Mouse (Mus musculus): ENCODE measurements at regions not wholly inside any gene's neighbourhood (a gene's known extent, or its start where the extent isn't known, plus 50 kb on each side); places are given as distances from the start of the nearest gene placed in this dataset.

DNA sequence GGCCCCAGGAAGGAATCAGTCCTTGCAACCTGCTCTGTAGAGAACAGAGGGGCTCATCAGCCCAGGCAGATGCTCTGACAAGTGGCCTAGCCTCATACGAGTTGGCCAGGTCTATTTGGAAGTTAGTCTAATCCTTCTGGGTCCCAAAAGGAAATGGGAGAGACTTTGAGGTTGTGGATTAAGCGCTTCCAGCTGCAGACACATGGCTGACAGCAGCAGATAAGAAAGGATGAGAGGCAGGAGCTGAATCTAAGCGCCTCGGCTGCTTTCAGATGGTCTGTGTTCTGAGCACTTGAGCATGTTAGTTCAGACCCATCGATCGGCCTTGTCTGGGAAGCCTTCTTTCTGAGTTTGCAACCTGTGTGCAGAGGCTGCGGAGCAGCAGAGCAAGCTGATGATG lies 438.0 kb upstream of the Gm6657 start:
- in situ Hi-C loops (cut with MboI; ENCODE audit: low sequenced_read_pairs), result no loop called here

DNA sequence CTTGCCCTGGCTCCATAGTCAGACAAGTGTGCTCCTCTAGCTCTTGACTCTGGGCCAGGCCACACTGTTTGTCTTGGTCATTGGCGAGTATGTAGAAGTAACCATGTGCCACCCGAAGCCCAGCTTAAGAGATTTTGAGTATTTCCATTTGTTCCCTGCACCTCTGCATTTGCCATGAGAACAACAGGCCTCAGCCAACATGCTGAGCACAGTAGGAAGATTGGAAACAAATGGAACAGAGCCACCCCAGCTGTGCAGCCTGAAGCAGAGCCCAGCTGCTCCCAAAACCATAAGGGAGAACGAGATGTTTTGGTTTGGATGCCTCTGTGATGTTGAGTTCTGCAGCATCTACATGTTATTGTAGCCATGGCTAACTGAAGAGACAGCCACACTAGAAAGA lies 433.1 kb upstream of the Gm6657 start:
- in situ Hi-C loops (cut with MboI; ENCODE audit: low sequenced_read_pairs), result no loop called here

DNA sequence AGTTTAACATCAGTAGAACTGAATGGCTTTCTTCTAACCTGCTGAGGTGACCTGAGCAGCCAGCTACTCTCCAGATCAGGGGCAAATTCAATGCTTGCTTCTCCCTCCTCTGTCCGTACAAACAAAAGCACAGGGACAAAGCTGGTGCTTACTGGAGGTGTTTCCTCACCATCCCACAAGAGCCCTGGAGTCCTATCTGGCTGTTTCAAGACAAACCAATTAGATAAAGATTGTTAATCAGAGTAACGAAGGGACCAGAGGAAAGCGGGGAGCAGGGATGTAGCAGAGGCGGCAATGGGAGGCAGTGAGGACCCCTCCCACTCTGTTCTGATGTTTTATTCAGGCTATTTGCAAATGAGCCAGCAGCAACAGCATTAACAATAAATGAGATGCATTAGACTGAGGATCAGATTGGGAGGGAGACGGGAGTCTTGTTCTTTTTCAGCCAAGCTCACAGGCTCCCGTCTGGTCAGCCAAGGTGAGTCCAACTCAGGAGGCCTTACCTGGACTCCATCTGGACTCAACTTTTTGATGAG lies 418.0 kb upstream of the Gm6657 start:
- in situ Hi-C loops (cut with MboI; ENCODE audit: low sequenced_read_pairs), result loop anchor here (25.0 kb wide), 2 partner anchors 539 to 789 kb away; partner anchors contain the start of gene Fut8

DNA sequence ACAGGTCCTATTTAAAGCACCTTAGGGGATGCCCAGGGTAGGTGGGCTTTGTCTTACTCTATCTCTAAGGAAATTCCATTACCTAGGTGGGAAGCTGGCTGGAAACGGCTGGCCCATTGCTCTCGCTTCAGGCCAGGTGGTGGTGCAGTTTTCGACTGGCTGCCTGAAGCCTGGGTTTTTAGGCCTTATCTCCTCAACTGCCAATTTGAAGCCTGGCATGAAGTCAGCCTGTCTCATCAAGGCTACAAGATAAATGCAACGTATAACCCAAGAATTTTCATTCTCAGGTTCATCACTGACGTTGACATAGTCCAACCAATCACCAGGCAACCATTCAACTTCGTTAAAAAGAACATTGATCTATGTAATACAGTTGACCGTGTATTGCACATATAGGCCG lies 417.3 kb upstream of the Gm6657 start:
- in situ Hi-C loops (cut with MboI; ENCODE audit: low sequenced_read_pairs), result loop anchor here (25.0 kb wide), 2 partner anchors 539 to 789 kb away; partner anchors contain the start of gene Fut8

DNA sequence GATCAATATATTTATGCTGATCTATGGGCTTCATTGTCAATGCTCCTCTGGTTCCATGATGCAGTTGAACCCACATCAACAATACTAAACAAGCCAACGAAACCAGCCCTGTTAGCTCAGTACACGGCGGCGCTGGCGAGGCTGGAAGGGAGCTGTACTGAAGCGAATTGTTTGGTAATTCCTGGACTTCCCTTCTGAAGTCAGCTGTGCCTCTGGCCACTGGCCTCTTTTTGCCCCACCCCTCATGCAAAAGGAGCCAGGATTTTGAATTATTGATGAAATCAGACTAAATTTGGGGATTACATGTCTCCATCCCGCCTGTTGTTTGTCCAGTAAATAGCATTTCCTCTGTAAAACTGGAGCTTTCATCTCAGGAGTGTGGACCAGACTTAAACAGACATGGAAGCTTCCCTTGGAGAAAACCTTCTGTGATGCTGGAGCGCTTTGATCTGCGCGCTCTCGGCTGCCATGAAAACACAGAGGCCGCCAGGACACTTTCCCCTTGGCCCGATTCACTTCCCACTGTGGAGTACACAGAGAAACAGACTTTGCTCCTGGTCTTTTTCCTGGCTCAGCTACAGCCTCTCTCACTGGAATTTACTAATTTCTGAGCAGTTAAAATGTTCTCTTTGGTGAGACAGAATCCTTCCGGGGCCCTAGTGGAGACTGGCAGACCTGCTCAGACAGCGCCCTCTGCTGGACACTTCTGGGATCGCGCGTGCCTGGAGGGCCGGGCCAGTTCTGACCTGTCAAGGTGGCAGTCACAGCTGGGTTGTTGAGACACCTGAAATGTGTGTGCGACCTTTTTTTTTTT lies 412.9 kb upstream of the Gm6657 start:
- in situ Hi-C loops (cut with MboI; ENCODE audit: low sequenced_read_pairs), result loop anchor here (25.0 kb wide), 2 partner anchors 544 to 794 kb away; partner anchors contain the start of gene Fut8

DNA sequence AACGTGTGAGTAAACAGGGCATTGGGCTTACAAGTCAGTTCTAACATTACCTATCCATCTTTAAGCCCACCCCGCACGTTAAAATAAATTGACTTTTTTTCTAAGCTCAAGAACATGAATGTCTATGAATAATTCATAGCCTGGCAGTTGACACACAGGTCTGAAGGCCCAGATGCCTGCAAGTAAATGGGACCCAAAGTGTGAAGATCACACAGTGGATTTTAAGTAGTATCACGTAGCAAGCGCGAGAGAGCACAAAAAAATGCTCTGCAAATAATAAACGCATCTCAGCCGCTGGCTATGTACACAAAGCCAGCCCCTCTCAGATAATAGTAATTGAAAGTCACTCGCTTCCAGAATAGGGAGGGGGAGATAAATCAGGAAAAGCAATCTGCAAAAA lies 410.1 kb upstream of the Gm6657 start:
- in situ Hi-C loops (cut with MboI; ENCODE audit: low sequenced_read_pairs), result loop anchor here (25.0 kb wide), 2 partner anchors 547 to 797 kb away; partner anchors contain the start of gene Fut8

DNA sequence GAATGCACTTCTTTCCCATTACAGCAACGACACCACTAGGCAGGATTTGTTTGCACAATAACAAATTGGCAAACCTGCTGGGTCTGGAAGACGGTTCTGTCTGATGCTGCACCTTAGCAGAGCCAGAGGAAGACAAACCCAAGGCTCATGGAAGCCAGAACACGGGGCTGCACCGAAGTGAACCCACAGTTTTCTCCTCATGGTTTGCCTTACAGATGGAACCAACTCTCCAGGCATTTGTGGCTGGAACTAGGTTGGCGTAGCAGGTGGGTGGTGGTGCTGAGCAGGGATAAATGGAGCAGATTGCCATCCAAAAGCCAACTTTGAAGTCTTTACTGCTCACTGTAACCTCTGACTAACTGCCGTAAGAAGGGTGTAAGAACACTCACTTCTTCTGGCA lies 408.4 kb upstream of the Gm6657 start:
- in situ Hi-C loops (cut with MboI; ENCODE audit: low sequenced_read_pairs), result loop anchor here (25.0 kb wide), 2 partner anchors 548 to 798 kb away; partner anchors contain the start of gene Fut8

DNA sequence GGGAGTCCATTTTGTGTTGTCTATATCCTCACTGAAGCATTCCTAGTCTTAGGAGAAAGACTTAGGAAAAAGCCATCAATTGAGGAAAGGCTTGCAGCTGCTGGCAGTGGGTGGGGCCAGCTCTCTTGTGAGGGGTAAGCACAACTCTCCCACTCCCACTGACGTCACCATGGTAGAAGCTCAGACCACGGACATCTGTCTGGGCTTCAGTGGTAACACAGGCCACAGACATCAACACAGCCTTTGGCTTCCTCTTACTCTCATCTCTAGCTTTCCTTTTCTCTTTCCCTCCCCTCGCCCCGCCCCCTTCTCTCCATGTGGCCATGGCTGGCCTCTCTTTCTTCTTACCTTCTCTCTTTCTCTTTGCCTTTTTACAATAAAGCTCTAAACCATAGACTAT lies 407.4 kb upstream of the Gm6657 start:
- in situ Hi-C loops (cut with MboI; ENCODE audit: low sequenced_read_pairs), result loop anchor here (25.0 kb wide), 2 partner anchors 549 to 799 kb away; partner anchors contain the start of gene Fut8

DNA sequence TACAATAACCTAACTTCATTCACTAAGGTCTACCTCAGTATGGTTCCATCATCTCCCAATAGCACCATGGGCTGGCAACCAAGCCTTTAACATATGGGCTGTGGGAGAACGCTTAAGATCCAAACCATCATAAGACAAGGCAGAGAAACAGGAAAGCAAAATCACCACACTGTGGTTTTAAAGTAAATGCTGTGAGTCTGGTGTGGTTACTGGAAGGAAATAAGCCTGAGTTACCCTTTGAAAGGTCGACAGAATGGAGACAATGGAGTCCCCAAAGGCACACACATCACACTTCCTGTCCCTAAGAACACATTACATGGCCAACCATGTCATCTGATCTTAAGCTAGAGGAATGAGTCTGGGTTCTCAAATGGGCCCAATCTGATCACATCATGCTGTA lies 405.8 kb upstream of the Gm6657 start:
- in situ Hi-C loops (cut with MboI; ENCODE audit: low sequenced_read_pairs), result loop anchor here (25.0 kb wide), 2 partner anchors 551 to 801 kb away; partner anchors contain the start of gene Fut8

DNA sequence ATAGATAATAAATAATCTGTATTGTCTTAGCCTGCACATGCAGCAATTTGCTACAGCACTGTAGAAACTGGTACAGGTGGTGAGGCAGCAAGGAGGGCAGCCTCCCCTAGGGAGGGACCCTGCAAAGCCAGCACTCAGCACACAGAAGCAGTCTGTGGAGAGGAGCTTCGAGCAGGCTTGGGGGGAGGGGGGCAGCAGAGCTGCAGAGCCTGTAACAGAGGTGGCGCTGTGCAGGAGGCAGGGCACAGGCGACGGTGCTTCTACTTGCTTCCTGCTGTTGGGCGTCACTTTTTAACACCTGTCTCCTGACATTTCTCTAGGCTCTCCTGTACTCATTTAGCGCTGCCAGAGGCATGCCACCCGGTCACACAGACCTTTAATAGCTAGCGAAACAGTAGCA lies 404.6 kb upstream of the Gm6657 start:
- in situ Hi-C loops (cut with MboI; ENCODE audit: low sequenced_read_pairs), result loop anchor here (25.0 kb wide), 2 partner anchors 552 to 802 kb away; partner anchors contain the start of gene Fut8

DNA sequence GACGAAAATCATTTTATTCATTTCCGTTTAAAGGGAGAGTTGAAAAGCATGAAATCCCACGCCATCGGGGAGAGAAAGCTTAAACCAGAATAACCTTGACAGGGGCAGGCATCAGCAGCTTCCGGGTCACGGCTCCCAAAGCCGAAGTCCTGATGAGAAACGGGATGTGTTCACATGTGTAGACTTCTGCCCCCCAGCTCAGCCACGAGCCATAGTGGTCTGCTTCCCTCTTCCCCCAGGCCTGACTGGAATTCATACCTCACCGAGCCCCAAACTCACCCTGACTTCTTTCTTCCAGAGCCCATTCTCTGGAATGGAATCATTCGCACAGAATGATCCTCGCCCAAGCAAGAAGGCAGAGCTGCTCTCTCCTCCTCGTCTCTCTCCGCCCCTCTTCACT lies 404.2 kb upstream of the Gm6657 start:
- in situ Hi-C loops (cut with MboI; ENCODE audit: low sequenced_read_pairs), result loop anchor here (25.0 kb wide), 2 partner anchors 553 to 803 kb away; partner anchors contain the start of gene Fut8

DNA sequence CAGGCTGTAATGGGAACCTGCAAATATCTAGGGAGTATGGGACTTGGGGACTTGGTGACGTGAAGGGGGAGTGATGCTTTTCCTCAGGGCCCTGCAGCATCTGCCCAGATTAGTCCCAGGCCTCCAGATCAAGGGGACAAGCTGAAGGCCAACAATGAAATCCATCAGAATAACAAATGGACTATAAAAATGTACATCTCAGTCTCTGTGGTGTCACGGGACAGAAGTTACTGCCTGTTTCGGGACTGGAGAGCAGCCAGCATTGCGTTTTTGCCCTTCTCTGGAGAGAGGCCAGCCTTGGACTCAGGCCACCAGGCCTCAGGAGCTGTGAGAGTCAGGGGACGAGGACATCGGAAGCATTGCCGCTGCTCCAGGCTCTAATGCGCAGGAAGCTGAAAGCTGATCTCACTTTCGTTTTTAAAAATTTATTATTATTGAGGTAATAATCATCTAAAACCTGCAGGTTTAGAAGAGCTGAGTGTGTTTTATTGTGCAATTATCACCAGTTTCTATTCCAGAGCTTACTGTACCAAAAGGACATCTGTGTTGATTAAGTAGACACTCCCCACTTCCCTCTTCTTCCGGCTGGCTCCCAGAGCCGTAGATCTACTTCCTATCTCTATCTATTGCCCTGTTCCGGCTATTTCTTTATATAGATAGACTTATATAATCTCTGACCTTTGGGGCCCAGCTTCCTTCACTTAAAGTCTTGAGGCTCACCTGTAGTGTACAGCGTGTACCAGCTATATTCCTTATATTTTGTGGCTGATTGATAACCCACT lies 403.0 kb upstream of the Gm6657 start:
- in situ Hi-C loops (cut with MboI; ENCODE audit: low sequenced_read_pairs), result loop anchor here (25.0 kb wide), 2 partner anchors 554 to 804 kb away; partner anchors contain the start of gene Fut8

DNA sequence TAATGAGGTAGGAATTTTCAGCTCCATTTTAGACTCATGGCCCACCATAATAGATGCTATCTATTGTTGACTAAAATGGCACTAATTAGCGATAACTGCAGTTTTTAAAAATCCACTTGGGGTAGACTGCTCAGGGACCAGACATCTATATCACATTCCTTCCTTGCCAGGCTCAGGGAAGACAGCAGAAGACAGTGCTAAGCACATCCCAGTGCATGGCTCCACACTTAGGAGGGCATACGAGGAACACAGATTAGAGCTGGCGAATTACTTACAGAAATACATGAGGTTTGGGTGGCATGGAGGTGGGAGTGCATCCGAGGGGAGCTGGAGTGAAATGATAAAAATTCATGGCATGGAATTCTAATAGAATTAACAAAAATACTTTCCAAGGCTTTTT lies 395.5 kb upstream of the Gm6657 start:
- in situ Hi-C loops (cut with MboI; ENCODE audit: low sequenced_read_pairs), result loop anchor here (25.0 kb wide), 2 partner anchors 561 to 811 kb away; partner anchors contain the start of gene Fut8

DNA sequence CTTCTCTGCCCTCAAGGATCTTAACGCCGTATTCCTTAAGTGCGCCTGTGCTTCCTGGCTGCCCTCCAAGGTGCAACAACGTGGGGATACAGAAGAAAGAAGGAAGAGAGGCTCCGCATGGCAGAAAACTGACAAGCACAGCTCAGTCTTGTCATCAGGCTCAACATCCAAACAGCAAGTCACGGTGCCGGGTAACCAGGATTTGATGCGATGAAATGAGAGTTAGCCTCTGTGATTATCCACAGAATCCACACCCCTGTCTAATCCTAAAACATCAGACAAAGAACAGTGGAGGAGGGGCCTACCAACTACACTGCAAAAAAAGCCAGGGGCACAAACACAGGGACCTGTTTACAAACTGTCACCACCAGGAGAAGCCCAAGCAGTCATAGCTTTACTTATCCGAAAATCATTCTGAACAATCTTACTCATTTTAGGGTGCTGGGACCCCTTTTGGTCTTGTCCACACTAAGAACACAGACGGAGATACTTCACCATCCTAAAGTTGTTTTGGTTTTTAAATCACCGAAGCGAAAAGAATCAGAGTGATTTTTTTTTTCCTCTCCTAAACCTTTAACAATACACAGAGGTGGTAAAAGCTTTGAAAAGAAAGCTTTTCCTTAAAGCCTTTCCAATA lies 394.8 kb upstream of the Gm6657 start:
- in situ Hi-C loops (cut with MboI; ENCODE audit: low sequenced_read_pairs), result loop anchor here (25.0 kb wide), 2 partner anchors 562 to 812 kb away; partner anchors contain the start of gene Fut8

DNA sequence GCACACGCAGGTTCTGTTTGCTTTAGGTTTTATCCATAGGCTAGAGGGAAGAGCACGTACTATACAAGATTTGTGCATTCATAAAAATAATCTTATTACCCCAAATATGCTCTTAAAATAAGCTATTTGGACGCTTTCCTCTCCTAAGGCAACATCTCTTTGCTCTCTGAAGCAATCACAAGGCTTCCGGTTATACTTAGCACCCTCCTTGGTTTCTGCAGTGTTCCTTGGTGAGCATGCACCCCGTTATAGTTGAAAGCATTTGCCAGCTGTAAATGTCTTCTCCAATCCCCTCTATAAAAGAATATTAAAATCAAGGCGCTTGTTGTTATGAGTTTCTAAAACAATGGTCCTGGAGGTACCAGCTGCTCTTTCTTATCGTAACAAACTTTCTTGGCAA lies 386.4 kb upstream of the Gm6657 start:
- in situ Hi-C loops (cut with MboI; ENCODE audit: low sequenced_read_pairs), result no loop called here

DNA sequence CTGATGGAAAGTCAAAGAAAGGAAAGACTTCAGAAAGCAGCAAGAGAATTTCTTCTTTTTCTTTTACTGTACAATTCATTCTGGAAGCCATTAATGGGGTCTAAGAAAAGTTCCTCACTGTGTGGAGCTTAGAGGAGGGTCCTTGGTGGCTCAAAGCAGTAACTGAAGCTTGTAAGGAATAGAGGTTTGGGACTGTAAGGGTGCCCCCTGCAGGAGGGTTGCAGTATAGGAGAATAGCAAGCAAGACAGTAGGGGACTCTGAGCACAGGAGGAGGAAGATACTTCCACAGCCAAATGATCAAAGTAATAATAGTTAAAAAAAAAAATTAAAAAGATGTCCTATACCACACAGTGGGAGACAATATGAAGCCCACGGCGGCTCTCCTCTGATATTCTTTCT lies 382.8 kb upstream of the Gm6657 start:
- in situ Hi-C loops (cut with MboI; ENCODE audit: low sequenced_read_pairs), result no loop called here

DNA sequence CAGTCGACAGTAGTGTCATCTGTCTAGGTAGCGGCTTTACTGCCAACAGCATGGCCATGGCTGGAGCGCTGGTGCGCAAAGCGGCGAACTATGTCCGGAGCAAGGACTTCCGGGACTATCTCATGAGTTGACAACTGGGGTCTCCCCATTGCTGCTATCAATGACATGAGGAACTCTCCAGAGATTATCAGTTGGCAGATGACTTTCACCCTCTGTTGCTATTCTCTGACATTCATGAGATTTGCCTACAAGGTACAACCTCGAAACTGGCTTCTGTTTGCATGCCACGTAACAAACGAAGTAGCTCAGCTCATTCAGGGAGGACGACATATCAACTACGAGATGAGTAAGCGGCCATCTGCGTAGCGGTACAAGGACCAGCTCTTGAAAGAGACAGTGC lies 374.6 kb upstream of the Gm6657 start:
- in situ Hi-C loops (cut with MboI; ENCODE audit: low sequenced_read_pairs), result no loop called here

DNA sequence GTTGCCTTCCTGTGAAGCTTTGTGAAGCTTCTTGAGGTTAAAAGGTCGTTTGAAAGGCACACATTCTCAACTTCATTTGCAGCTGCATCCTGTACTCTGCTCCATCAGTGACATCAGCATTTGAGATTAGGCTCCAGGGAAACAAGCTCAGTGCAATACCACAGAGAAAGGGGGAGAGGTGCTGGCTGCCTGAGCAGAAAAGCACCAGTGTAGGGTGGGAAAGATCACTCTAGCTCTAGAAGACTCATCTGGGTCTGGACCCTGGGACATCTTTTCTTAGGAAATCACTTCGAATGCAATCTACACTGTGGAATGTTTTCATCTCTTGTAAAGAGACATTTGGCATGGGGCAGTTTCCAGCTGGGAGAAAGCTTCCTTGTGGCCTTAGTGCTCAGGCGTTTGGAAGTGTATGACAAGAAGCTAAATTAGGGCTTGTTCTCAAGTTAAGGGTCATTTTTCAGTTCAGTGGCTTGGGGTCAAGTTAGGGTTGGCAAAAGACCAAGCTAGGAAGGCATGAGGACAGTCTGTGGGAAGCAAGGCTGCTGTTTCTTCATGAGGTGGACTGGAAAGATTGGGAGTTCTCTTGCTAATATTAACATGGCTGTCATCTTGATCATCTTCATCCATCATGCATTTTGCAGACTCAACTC lies 370.5 kb upstream of the Gm6657 start:
- in situ Hi-C loops (cut with MboI; ENCODE audit: low sequenced_read_pairs), result no loop called here

DNA sequence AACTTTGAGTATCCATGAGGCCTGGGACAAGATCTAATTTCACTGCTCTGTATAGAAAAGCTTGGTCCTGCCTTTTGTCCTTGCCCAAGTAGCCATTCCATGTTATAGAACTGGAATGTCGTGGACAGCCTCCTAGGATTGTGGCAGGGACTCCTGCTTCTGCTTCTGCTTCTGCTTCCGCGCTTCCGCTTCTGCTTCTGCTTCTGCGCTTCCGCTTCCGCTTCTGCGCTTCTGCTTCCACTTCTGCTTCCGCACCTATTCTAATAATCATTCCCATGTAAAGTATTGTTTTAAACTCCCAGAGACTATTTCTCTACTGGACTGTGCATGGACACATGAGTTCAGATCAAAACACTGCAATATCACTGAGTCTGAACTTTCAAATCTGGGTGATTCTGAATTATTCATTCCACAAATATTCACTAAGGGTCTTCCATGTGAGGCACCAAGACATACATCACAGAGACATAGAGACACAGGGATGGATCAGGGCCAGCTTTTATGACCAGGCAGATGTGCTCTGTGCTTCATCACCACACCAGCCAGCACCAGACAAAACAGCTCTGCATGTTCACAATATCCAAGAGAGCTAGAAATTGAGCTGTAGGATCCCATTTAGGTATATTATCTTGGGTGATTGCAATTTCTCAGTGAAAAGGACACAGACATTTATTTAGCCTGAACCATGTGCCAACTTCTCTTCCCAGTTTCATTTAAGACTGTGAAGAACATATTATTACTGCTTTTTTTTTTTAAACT lies 360.5 kb upstream of the Gm6657 start:
- in situ Hi-C loops (cut with MboI; ENCODE audit: low sequenced_read_pairs), result no loop called here

Measured in CH12F3 (cell line).